Mouse (Mus musculus): ENCODE measurements around the gene Ephb1. TPM values are rescaled to one million over a fixed set of nuclear protein-coding genes. Genes with fewer than 3 reads are reported as not detected.
A peak's percentile ranks its signal among the peaks of the same experiment; 100 is the strongest.

Gene Ephb1
- total RNA-seq, 2 experiments from 2014 or later, result 15.5 to 22.4 TPM

- no peak for DNase-seq
- intact Hi-C loops (cut with DNase I), result no loop called here
These were observed 352.3 kb downstream of the Ephb1 start for GRCm38 (mm10) chr9:102002186-102002585.

GRCm38 (mm10) chr9:102001633-102002165 is 352.8 kb downstream of the Ephb1 start:
- intact Hi-C loops (cut with DNase I), result no loop called here

GRCm38 (mm10) chr9:101999690-102000089 is 354.8 kb downstream of the Ephb1 start:
- intact Hi-C loops (cut with DNase I), result no loop called here
- DNase-seq, result no peak

More at GRCm38 (mm10) chr9:102001633-102002165, 352.8 kb downstream of the Ephb1 start:
- no peak for DNase-seq

GRCm38 (mm10) chr9:101996771-101997500 is 357.6 kb downstream of the Ephb1 start:
- DNase-seq, result no peak
- intact Hi-C loops (cut with DNase I), result no loop called here

GRCm38 (mm10) chr9:101996183-101996582 is 358.3 kb downstream of the Ephb1 start:
- intact Hi-C loops (cut with DNase I), result no loop called here

GRCm38 (mm10) chr9:101995423-101996156 is 358.9 kb downstream of the Ephb1 start:
- intact Hi-C loops (cut with DNase I), result no loop called here
- no peak for DNase-seq

More at GRCm38 (mm10) chr9:101996183-101996582, 358.3 kb downstream of the Ephb1 start:
- DNase-seq, result no peak

- intact Hi-C loops (cut with DNase I), result no loop called here
- no peak for DNase-seq
These were observed 360.4 kb downstream of the Ephb1 start for GRCm38 (mm10) chr9:101994086-101994485.

GRCm38 (mm10) chr9:101990836-101991235 is 363.7 kb downstream of the Ephb1 start:
- DNase-seq, result no peak
- intact Hi-C loops (cut with DNase I), result no loop called here

- intact Hi-C loops (cut with DNase I), result no loop called here
- DNase-seq, result no peak
These were observed 364.5 kb downstream of the Ephb1 start for GRCm38 (mm10) chr9:101990032-101990431.

GRCm38 (mm10) chr9:101986910-101987309 is 367.6 kb downstream of the Ephb1 start:
- intact Hi-C loops (cut with DNase I), result no loop called here
- DNase-seq, result no peak

- DNase-seq, result no peak
- intact Hi-C loops (cut with DNase I), result no loop called here
These were observed 372.1 kb downstream of the Ephb1 start for GRCm38 (mm10) chr9:101982378-101982777.

GRCm38 (mm10) chr9:101981161-101981560 is 373.3 kb downstream of the Ephb1 start:
- no peak for DNase-seq
- intact Hi-C loops (cut with DNase I), result no loop called here

GRCm38 (mm10) chr9:101976884-101977465 is 377.5 kb downstream of the Ephb1 start:
- DNase-seq, result no peak
- intact Hi-C loops (cut with DNase I), result no loop called here

GRCm38 (mm10) chr9:101972314-101972713 is 382.2 kb downstream of the Ephb1 start:
- no peak for DNase-seq
- intact Hi-C loops (cut with DNase I), result no loop called here

GRCm38 (mm10) chr9:101971806-101972205 is 382.7 kb downstream of the Ephb1 start:
- peak in 1 of 2 experiments; percentile 10 for DNase-seq
- intact Hi-C loops (cut with DNase I), result no loop called here

GRCm38 (mm10) chr9:101956228-101956627 is 398.3 kb downstream of the Ephb1 start:
- DNase-seq, result no peak
- intact Hi-C loops (cut with DNase I), result no loop called here

- DNase-seq, result no peak
These were observed 400.0 kb downstream of the Ephb1 start for GRCm38 (mm10) chr9:101954529-101954928.

GRCm38 (mm10) chr9:101950101-101950500 is 404.4 kb downstream of the Ephb1 start:
- intact Hi-C loops (cut with DNase I), result no loop called here
- no peak for DNase-seq

More at GRCm38 (mm10) chr9:101954529-101954928, 400.0 kb downstream of the Ephb1 start:
- intact Hi-C loops (cut with DNase I), result no loop called here

- no peak for DNase-seq
- intact Hi-C loops (cut with DNase I), result no loop called here
These were observed 408.7 kb downstream of the Ephb1 start for GRCm38 (mm10) chr9:101945814-101946213.

GRCm38 (mm10) chr9:101945326-101945725 is 409.2 kb downstream of the Ephb1 start:
- intact Hi-C loops (cut with DNase I), result no loop called here
- no peak for DNase-seq

- intact Hi-C loops (cut with DNase I), result no loop called here
- no peak for DNase-seq
These were observed 412.3 kb downstream of the Ephb1 start for GRCm38 (mm10) chr9:101942058-101942669.
